Mouse (Mus musculus) E14TG2a.4 (cell line): ENCODE measurements around the gene Capn10.

Experiments used
- CTCF ChIP-seq: conservative IDR thresholded peaks from 2 replicates; pipeline ENCODE4 v1.5.1; 2014; ENCODE audit warnings: low read length
- NANOG ChIP-seq: IDR thresholded peaks from 2 replicates; pipeline ENCODE4 v1.6.1; 2014; ENCODE audit warnings: borderline replicate concordance, low read length, mixed read lengths

GRCm38 (mm10) chr1:92909068-92909467 lies 25.1 kb upstream of the Capn10 start:
- peak; percentile 60 for TF ChIP-seq CTCF
- no peak for TF ChIP-seq NANOG
